Mouse (Mus musculus) megakaryocyte, embryonic 14.5 days (primary cell): ENCODE measurements around the gene Angptl6. TPM values are rescaled to one million over a fixed set of nuclear protein-coding genes. Genes with fewer than 3 reads are reported as not detected.
A peak's percentile ranks its signal among the peaks of the same experiment; 100 is the strongest.

Experiments used
- H3K27me3 ChIP-seq: replicated peaks from 2 replicates; pipeline ENCODE3; 2012; ENCODE audit warnings: inconsistent platforms
- H3K36me3 ChIP-seq: replicated peaks from 2 replicates; pipeline ENCODE3; 2012; ENCODE audit warnings: low read length, inconsistent platforms, mixed read lengths
- H3K4me1 ChIP-seq: 2 replicates; pipeline ENCODE4 v1.6.1; 2012; ENCODE audit warnings: inconsistent platforms
- H3K4me3 ChIP-seq: replicated peaks from 2 replicates; pipeline ENCODE3; 2012; ENCODE audit warnings: moderate library complexity, mild to moderate bottlenecking, inconsistent platforms
- H3K9me3 ChIP-seq: 2 replicates; pipeline ENCODE4 v1.6.1; 2012; ENCODE audit warnings: inconsistent platforms
- FLI1 ChIP-seq: IDR thresholded peaks from 2 replicates; pipeline ENCODE4 v1.6.1; 2012; ENCODE audit warnings: low read length, inconsistent platforms, mixed read lengths
- GATA1 ChIP-seq: IDR thresholded peaks from 3 replicates; pipeline ENCODE4 v1.6.1; 2012; ENCODE audit warnings: mixed read lengths, low read length, inconsistent platforms, borderline replicate concordance
- polyA plus RNA-seq: library from polyadenylated mRNA; stranded (reverse); fragments of >175 nt; gene quantifications from 2 replicates; pipeline ENCODE4 v1.2.3, GENCODE M21; 2012; ENCODE audit warnings: low replicate concordance; ENCODE audit not compliant: insufficient read depth

Angptl6 gene
- polyA plus RNA-seq, 1 experiment = 5.1 TPM

GRCm38 (mm10) chr9:20886563-20886962, 7.0 kb upstream of the Angptl6 start:
- Histone ChIP-seq H3K4me3 (no peak overlapping the region), H3K36me3 (peaks cover 24% of the 10 kb centered on the region), H3K4me1 (peaks cover 36% of the 10 kb centered on the region), H3K9me3 (peaks cover 9% of the 10 kb centered on the region), H3K27me3 (no peaks in the 10 kb centered on the region)
- TF ChIP-seq GATA1 = no peak
- no peak for TF ChIP-seq FLI1

- H3K4me3 ChIP-seq = peak overlapping the region; percentile 94
- H3K9me3 ChIP-seq = no peaks in the 10 kb centered on the region
- no peaks in the 10 kb centered on the region for H3K27me3 ChIP-seq
- H3K36me3 ChIP-seq = peaks cover 20% of the 10 kb centered on the region
- TF ChIP-seq FLI1 (no peak), GATA1 (no peak)
- peaks cover 37% of the 10 kb centered on the region for H3K4me1 ChIP-seq
Measured at GRCm38 (mm10) chr9:20878710-20879065, 839 bp downstream of the Angptl6 start.

GRCm38 (mm10) chr9:20878041-20878709, 1.4 kb downstream of the Angptl6 start:
- no peaks in the 10 kb centered on the region for H3K9me3 ChIP-seq
- peak overlapping the region; percentile 94 for H3K4me3 ChIP-seq
- no peak for TF ChIP-seq FLI1
- TF ChIP-seq GATA1 = no peak
- H3K27me3 ChIP-seq = no peaks in the 10 kb centered on the region
- peaks cover 37% of the 10 kb centered on the region for H3K4me1 ChIP-seq
- H3K36me3 ChIP-seq = peaks cover 25% of the 10 kb centered on the region

GRCm38 (mm10) chr9:20877118-20878040, 2.1 kb downstream of the Angptl6 start:
- peak overlapping the region; percentile 94 for H3K4me3 ChIP-seq
- H3K4me1 ChIP-seq = peaks cover 37% of the 10 kb centered on the region
- H3K27me3 ChIP-seq = no peaks in the 10 kb centered on the region
- peaks cover 33% of the 10 kb centered on the region for H3K36me3 ChIP-seq
- no peaks in the 10 kb centered on the region for H3K9me3 ChIP-seq
- no peak for TF ChIP-seq FLI1
- TF ChIP-seq GATA1 = no peak

- no peaks in the 10 kb centered on the region for H3K27me3 ChIP-seq
- H3K4me1 ChIP-seq = peaks cover 45% of the 10 kb centered on the region
- no peak overlapping the region for H3K4me3 ChIP-seq
- TF ChIP-seq GATA1 (no peak), FLI1 (no peak)
- peaks cover 42% of the 10 kb centered on the region for H3K36me3 ChIP-seq
- no peaks in the 10 kb centered on the region for H3K9me3 ChIP-seq
Measured at GRCm38 (mm10) chr9:20876318-20877117, 3.0 kb downstream of the Angptl6 start.

GRCm38 (mm10) chr9:20875021-20875790, 4.3 kb downstream of the Angptl6 start:
- Histone ChIP-seq H3K4me3 (no peak overlapping the region), H3K27me3 (no peaks in the 10 kb centered on the region), H3K9me3 (no peaks in the 10 kb centered on the region), H3K36me3 (peaks cover 55% of the 10 kb centered on the region), H3K4me1 (peaks cover 49% of the 10 kb centered on the region)
- no peak for TF ChIP-seq GATA1
- no peak for TF ChIP-seq FLI1

- Histone ChIP-seq H3K36me3 (peaks cover 58% of the 10 kb centered on the region), H3K4me1 (peaks cover 44% of the 10 kb centered on the region), H3K27me3 (peaks cover under 1% of the 10 kb centered on the region), H3K4me3 (no peak overlapping the region), H3K9me3 (no peaks in the 10 kb centered on the region)
- TF ChIP-seq FLI1 (no peak), GATA1 (no peak)
Measured at GRCm38 (mm10) chr9:20873521-20873920, 6.0 kb downstream of the Angptl6 start.

- TF ChIP-seq FLI1 (no peak), GATA1 (no peak)
- H3K4me3 ChIP-seq = no peak overlapping the region
- peaks cover 58% of the 10 kb centered on the region for H3K36me3 ChIP-seq
- H3K4me1 ChIP-seq = peaks cover 45% of the 10 kb centered on the region
- H3K9me3 ChIP-seq = no peaks in the 10 kb centered on the region
- H3K27me3 ChIP-seq = peaks cover 4% of the 10 kb centered on the region
Measured at GRCm38 (mm10) chr9:20872991-20873390, 6.5 kb downstream of the Angptl6 start.

GRCm38 (mm10) chr9:20870211-20871173, 9.0 kb downstream of the Angptl6 start:
- H3K36me3 ChIP-seq = peaks cover 56% of the 10 kb centered on the region
- H3K4me1 ChIP-seq = peaks cover 44% of the 10 kb centered on the region
- TF ChIP-seq FLI1 = no peak
- peaks cover 19% of the 10 kb centered on the region for H3K27me3 ChIP-seq
- no peak overlapping the region for H3K4me3 ChIP-seq
- no peaks in the 10 kb centered on the region for H3K9me3 ChIP-seq
